Mouse (Mus musculus) right cerebral cortex, adult 2 months (tissue): ENCODE data around the gene Gm8005.
"Not testable (repeated sequence)": the region's sequence is repeated elsewhere in the genome, so short reads cannot be mapped to it uniquely, and the experiment has no call there.

Source experiments
- DNase-seq, 2 experiments: peaks; one replicate each; pipeline ENCODE4 v3.0.0; 2021 to 2022; ENCODE audit warnings: low spot score in 2 of 2

Gene Gm8005

DNA sequence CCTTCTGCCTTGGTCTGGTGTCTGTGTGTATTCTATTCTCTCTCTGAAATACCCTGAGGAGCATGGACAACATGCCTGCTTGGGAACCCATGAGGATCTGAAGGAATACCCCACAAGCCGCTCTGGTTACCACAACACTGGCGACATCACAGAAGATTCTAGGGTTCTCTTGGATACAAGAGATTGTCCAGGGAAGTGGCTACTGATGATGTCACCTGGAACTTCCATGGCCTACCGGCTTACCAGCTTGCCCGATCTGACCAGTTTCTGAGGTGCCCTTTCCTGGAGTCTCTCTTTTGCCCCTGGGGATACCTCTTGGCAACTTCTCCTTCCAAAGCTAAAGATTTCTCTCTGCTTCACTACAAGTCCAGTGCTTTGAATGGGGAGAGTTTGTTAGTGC lies at the start of gene Gm8005:
Gm8005 (minus strand) TSS at position 101 of the 400 bp plus-strand sequence.
- DNase-seq = not testable (repeated sequence)

DNA sequence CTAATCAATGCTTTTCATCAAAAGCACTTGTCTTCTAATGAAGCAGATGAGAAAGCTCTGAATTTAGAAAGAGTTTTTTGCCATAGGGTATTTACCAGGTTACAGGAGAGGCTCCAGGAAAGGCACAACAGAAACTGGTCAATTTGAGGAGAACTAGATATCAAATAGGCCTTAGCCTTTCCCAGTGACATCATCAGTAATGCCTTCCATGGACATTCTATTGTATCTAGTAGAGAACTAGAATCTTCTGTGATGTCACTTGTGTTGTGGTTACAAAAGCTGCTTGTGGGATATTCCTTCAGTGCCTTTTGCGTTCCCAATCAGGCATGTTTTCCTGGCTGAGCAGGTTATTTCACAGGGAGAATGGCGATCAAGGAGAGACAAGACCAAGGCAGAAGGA lies 24.1 kb upstream of the Gm8005 start, which contains the start of gene Gm8011:
Gm8011 (plus strand) TSS at position 301 of the 400 bp plus-strand sequence.
- not testable (repeated sequence) for DNase-seq
